Mouse (Mus musculus): ENCODE measurements at regions not wholly inside any gene's neighbourhood (a gene's known extent, or its start where the extent isn't known, plus 50 kb on each side); places are given as distances from the start of the nearest gene placed in this dataset.

DNA sequence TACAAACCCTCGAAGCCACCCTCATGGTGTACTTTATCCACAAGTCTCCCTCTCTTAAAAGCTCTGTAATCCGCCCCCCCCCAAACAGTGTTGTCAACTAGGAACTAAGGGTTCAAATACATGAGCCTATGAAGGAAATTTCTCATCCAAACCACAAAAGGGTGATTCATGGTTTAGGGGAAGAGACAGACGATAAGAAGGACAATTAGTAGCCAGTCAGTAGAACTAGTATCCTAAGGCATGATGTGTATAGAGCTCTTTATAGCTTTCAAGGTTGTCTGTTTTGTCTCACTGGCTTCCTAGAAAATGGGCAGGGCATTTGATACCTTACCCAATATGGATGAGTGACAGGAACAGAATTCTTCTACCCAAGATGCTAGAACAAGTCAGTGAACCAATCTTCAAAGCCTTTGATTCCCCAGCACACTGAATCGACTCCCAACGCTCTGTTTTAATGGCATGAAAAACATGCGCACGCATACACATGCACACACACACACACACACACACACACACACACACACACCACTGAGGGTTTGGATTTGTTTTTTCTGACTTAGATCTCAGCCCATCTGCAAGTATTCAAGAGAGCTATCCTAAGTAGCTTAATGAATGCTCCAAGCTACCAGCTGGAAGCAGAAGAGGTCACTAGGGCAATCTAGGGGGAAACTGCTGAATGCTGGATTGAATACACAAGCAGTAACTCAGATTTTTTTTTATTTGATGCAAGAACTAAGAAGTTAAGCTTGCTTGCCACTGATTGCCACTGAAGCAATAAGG lies 236.6 kb upstream of the Sox9 start:
- DNase-seq (ENCODE audit: low spot score in 2 of 2) = no peak
- no peak for TF ChIP-seq CTCF (conservative IDR thresholded peaks at IDR 0.05)
- no peak overlapping the region for H3K27ac ChIP-seq
- no peak overlapping the region for H3K4me3 ChIP-seq

DNA sequence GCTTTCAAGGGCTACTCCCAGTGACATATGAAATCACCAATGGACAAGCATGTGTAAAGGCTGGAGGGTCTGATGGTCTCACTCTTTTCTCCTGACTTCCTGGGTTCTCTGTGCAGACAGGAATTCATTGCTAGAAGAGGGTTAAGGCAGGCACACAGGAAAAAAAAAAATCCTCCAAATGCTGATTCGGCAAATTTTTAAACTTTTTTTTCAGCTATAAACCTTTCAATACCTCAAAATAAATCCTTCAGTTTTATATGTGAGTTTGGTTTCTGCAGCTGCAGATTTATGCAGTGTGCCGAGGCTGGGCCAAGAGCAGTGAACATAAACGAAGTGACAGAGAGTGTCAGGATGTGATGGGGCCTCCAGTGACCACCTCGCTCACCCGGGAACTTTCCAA lies 235.9 kb upstream of the Sox9 start:
- Histone ChIP-seq H3K4me3 (no peak overlapping the region), H3K27ac (no peak overlapping the region)
- no peak for DNase-seq (ENCODE audit: low spot score in 2 of 2)
- no peak for TF ChIP-seq CTCF (conservative IDR thresholded peaks at IDR 0.05)

DNA sequence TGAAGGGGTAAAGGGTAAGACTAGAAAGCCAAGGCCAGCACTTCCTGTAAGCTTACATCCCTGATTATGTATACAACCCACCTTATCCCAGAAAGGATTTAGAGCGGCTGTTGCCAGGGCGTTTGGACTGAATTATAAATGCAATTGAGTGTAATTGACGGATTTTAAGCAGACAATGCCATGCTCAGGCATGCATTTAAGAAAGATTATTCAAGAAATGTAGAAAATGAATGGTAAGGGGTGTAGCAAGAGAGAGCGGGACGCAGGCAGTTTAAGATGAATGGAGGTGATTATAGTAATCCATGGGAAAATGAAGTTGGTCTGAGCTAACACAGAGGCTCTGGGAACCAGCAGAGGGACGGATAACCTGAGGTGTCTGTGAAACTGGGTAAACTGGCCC lies 229.2 kb upstream of the Sox9 start:
- Histone ChIP-seq H3K27ac (no peak overlapping the region), H3K4me3 (no peak overlapping the region)
- no peak for DNase-seq (ENCODE audit: low spot score in 2 of 2)
- TF ChIP-seq CTCF (conservative IDR thresholded peaks at IDR 0.05) = no peak

DNA sequence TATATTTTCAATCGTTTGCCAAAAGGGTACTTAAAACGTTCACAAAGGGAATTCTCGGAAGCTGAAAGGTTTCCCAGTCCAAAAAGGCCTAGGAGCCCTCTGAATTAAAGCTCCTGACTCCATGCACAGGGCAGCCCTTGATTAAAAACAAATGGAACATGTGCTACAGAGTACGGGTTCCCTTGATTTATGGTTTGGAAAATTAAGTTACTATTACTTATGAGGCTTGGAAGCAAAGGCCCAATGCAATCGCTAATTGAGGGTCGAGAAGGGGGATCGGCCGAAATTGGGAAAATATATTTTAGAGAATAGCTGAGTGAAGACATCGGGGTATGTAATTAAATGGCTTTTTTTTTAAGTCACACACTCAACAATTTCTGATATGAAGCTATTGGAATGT lies 219.0 kb upstream of the Sox9 start:
- DNase-seq (ENCODE audit: low spot score in 2 of 2) = no peak
- H3K27ac ChIP-seq = no peak overlapping the region
- no peak overlapping the region for H3K4me3 ChIP-seq
- TF ChIP-seq CTCF (conservative IDR thresholded peaks at IDR 0.05) = no peak

DNA sequence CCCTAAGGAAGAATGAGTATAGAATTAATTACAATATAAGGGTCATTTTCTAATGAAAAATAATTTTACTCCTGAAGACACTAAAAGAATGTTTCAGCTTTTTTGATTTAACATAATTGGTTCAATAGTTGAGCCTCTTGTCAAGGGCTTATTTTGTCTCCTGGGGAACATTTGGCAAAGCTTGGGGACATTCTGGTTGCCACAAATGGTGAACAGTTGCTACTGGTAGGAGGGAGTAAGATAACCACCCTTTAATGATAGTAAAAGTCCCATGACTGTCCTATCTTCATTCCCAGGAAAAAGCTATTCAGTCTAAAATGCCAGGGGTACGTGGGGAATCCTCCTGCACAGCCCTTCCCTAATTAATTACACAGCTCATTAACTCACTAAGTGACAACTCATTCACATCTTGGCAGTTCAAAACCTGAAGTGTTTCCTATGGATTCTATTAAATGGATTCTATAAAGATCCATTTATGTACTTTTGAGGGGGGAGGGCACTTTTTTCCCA lies 217.3 kb upstream of the Sox9 start:
- no peak overlapping the region for H3K4me3 ChIP-seq
- peak; percentile 53 to 72 for DNase-seq (ENCODE audit: low spot score in 2 of 2)
- no peak overlapping the region for H3K27ac ChIP-seq
- TF ChIP-seq CTCF (conservative IDR thresholded peaks at IDR 0.05) = no peak

DNA sequence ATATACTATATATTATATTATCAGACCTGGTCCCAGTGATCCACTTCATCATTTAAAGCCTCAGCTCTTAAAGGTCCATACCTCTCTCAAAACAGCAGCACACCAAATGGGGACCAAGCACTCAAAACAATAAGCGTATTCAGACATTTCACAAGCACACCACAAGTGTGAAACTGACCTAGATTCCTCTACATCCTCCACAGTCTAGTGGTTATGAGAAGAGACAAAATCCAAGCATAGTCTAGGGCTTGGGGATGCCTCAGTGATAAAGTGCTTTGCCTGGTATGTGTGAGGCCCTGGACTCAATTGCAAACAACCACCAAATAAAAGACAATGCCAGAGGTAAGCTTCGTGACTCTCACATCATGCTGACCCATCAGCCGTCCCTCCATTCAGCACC lies 216.0 kb upstream of the Sox9 start:
- DNase-seq (ENCODE audit: low spot score in 2 of 2) = no peak
- no peak for TF ChIP-seq CTCF (conservative IDR thresholded peaks at IDR 0.05)
- Histone ChIP-seq H3K4me3 (no peak overlapping the region), H3K27ac (no peak overlapping the region)

DNA sequence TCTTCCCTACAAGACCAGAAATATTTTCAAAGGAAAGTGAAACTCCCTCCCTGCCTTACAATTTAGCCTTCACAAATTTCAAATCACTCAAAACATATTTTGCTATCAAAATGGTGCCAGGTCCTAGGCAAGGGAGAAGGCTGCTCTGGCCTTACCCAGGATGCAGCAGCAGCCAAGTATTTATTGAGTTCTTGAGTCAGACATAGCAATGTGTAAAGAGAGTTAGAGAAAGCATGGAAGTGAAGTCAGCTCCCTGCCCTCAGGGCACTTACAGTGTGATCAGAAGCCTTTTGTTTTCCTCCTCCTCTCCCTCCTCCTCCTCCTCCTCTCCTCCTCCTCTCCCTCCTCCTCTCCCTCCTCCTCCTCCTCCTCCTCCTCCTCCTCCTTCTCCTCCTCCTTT lies 194.6 kb upstream of the Sox9 start:
- DNase-seq (ENCODE audit: low spot score in 2 of 2) = no peak
- no peak overlapping the region for H3K27ac ChIP-seq
- no peak overlapping the region for H3K4me3 ChIP-seq
- TF ChIP-seq CTCF (conservative IDR thresholded peaks at IDR 0.05) = no peak

DNA sequence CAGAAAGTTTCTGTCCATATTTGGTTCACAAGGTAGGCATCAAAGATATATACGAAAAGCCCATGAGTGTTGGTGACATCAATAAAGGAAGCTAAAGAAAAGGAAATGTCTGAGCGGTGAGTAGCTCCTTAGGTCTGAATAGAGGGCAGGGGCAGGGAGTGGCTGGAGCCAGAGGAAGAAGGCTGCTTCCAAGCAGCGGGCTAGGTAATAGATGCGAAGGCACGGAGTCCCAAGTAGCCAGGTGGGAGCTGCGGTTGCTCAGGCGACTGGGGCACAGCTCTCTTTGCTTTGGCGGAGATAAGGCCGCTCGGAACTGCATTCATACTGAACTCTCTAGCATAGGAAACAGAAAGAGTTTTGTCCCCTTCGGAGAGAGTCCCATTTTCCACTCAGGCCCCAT lies 193.9 kb upstream of the Sox9 start:
- Histone ChIP-seq H3K27ac (no peak overlapping the region), H3K4me3 (no peak overlapping the region)
- no peak for DNase-seq (ENCODE audit: low spot score in 2 of 2)
- no peak for TF ChIP-seq CTCF (conservative IDR thresholded peaks at IDR 0.05)

DNA sequence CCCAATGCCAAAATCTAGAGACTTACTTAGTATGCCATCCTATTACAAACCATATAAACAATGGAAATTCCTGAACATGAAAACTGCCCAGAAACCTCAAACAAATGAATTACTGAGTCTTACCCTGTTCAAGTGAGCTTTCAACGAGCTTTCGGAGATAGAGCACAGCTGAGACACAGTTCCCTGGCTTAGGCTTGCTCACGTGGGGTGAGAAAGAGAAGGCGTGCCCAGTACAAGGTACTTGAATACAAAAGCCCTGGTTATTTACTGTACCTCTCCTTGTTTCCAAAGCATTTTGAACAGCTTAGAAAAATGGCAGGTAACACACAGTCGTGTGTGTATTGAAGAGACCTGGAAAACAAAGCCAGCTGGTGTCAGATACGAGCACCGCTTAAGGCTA lies 191.8 kb upstream of the Sox9 start:
- Histone ChIP-seq H3K4me3 (no peak overlapping the region), H3K27ac (no peak overlapping the region)
- no peak for TF ChIP-seq CTCF (conservative IDR thresholded peaks at IDR 0.05)
- no peak for DNase-seq (ENCODE audit: low spot score in 2 of 2)

DNA sequence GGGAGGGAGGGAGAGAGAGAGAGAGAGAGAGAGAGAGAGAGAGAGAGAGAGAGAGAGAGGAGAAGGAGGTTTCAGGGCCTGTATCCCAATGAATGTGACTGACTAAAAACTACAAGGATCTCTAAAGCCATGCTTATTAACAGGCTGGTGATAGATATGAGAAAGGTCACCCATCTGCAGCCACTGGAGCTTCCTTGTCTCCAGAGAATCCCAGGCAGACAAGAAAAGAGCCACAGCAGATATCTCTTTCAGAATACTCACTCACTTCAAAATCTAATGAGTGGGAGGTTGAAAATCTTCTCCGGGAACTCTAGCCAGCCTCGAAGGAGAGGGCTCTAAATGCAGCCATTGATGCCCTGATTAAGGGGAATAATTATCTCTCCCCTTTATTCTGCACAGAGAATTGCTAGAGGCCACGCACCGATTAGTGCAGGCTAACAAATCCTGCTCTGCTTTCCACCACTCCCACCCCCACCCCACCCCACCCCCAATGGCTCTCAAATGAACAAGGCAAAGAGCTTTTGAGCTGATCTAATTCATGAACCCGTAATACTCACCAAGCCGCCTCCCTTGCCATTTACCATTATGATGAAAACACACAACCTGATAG lies 189.5 kb upstream of the Sox9 start:
- no peak for TF ChIP-seq CTCF (conservative IDR thresholded peaks at IDR 0.05)
- Histone ChIP-seq H3K4me3 (no peak overlapping the region), H3K27ac (no peak overlapping the region)
- DNase-seq (ENCODE audit: low spot score in 2 of 2) = no peak

DNA sequence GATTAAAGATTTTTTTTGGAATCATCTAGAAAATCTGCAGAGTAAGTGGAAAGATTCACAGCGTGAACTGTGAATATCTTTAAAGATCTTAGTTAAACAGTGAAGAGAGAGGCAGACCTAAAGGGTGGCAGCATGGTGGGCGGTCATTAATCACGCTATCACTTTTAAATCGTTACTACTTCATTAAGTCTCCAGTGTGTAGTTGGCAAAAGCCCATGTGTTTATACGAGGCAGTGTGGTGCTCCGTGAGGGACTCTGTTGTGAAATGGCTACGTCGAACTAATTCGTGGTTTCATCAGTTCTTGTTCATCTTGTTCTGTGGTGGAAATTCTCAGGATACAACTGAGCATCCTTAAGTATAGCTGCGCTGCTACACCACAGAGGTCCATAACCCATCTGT lies 188.2 kb upstream of the Sox9 start:
- TF ChIP-seq CTCF (conservative IDR thresholded peaks at IDR 0.05) = no peak
- H3K27ac ChIP-seq = no peak overlapping the region
- H3K4me3 ChIP-seq = no peak overlapping the region
- no peak for DNase-seq (ENCODE audit: low spot score in 2 of 2)

DNA sequence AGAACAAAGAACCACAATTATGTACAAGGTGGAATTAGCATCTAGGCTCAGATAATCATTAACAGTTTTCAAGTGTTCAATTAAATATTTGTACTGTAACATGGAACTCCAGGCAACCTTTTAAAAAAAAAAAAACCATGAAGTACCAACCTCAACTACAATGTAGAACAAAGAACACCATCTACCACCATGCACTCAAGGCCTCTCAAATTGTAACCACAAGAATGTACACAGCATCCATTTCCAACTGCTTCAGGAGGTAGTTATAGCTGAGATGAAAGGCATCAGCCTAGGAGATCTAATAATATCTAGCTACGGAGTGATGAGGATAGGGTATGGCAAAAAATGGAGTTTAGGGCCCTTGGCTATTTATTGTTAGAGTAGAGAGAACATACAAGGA lies 174.7 kb upstream of the Sox9 start:
- no peak for DNase-seq (ENCODE audit: low spot score in 2 of 2)
- no peak for TF ChIP-seq CTCF (conservative IDR thresholded peaks at IDR 0.05)
- H3K27ac ChIP-seq = no peak overlapping the region
- H3K4me3 ChIP-seq = no peak overlapping the region

DNA sequence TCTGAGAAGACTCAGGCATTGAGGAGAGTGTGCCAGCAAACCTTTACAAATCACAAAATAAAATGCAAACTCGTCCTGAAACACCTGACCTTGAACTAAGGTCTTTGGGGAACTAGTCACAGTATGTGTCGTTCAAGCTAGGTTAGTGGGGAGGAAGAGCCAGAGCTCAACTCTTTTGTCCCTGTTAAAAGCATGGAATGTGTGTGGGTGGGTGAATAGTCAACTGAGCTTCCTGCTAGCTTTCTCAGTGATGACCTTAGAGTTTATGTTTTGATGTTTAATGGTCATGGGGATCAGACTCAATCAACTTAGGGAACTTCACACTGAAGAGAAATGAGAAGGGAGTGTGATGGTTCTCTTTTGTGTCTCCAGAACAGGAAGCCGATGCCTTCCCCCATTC lies 172.7 kb upstream of the Sox9 start:
- no peak for DNase-seq (ENCODE audit: low spot score in 2 of 2)
- TF ChIP-seq CTCF (conservative IDR thresholded peaks at IDR 0.05) = no peak
- H3K4me3 ChIP-seq = no peak overlapping the region
- no peak overlapping the region for H3K27ac ChIP-seq

DNA sequence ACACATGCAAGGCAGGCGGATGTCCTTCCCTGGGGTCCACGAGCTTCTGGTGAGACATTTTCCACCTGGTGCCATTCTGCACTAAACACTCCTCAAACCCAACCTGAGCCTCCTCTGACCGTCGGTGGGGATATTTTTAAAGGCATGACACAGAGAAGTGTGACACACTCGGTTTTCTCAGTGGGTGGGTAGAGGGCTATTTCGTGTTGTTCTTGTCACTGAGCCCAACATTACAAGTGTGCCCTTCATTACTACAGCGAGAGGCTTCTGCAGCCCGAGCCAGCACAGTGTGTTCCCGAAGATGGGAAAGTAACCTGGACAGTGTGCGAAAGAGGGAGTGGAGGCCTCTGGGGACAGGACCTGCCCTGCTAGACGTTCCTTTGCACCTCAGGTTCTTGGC lies 171.0 kb upstream of the Sox9 start:
- Histone ChIP-seq H3K27ac (no peak overlapping the region), H3K4me3 (no peak overlapping the region)
- DNase-seq (ENCODE audit: low spot score in 2 of 2) = no peak
- TF ChIP-seq CTCF (conservative IDR thresholded peaks at IDR 0.05) = no peak

All from layer of hippocampus, adult 2 months (tissue).